Mouse (Mus musculus) forelimb bud, embryonic 11.5 days (tissue): ENCODE measurements around the gene Ung.

Source experiments
- DNase-seq: peaks from one replicate; pipeline ENCODE4 v3.0.0-alpha.2; 2012; ENCODE audit warnings: low read depth, low spot score

The Ung gene

GRCm38 (mm10) chr5:114163117-114163696 is 33.0 kb downstream of the Ung start:
- no peak for DNase-seq

DNA sequence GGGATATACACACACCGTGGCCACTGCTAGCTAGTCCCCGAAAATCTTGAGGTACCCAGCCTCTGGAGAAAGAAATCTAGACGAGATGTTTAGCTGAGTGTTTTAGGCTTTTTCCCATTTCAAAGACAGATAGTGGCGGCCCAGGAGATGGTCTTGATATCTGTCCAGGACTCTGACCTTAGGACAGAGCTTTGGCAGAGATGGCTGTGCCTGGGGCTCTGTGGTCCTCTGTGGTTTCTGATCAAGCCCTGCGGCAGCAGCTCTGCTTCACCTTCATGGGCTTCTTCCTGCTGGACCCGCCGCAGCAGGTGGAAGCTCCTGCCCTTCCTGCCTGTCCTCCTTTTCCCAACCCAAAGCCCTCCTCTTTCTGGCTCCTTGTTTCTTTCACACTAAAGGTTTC is 40.2 kb downstream of the Ung start:
- no peak for DNase-seq

DNA sequence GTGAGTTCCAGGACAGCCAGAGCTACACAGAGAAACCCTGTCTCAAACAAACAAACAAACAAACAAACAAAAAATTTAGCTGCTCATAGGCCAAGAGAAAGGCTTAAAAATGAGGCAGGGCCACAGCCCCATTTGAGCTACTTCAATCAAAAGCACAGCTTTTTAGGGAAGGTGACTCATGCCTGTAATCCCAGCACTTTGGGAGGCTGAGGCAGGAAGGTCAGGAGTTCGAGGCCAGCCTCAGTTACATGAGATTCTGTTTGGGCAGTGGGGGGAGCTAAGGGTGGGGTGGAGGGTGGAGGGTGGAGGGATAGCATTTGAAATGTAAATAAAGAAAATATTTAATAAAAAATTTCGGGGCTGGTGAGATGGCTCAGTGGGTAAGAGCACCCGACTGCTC is 42.8 kb downstream of the Ung start:
- no peak for DNase-seq

GRCm38 (mm10) chr5:114173458-114173857 is 43.3 kb downstream of the Ung start:
- no peak for DNase-seq

- DNase-seq = no peak
These were observed 43.8 kb downstream of the Ung start for GRCm38 (mm10) chr5:114173877-114174581.

DNA sequence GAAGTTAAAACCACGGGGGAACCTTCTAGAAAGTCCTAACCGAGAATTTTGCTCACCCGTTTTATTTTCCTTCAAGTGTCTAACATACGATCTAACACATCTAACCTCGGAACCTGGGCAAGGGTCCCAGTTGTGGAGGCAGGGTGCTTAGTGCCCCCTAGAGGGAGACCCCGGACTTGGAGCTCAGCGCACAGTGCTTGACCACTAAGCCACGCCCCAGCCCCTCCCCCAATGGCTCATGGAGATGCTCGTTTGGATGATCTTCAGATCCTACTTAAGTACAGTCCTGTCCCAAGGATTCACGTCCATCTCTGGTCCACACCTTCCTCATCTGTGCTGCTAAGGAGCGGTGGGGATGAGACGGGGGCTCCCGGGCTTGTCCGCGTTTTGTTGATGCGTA is 44.5 kb downstream of the Ung start:
- peak; percentile 35 for DNase-seq

DNA sequence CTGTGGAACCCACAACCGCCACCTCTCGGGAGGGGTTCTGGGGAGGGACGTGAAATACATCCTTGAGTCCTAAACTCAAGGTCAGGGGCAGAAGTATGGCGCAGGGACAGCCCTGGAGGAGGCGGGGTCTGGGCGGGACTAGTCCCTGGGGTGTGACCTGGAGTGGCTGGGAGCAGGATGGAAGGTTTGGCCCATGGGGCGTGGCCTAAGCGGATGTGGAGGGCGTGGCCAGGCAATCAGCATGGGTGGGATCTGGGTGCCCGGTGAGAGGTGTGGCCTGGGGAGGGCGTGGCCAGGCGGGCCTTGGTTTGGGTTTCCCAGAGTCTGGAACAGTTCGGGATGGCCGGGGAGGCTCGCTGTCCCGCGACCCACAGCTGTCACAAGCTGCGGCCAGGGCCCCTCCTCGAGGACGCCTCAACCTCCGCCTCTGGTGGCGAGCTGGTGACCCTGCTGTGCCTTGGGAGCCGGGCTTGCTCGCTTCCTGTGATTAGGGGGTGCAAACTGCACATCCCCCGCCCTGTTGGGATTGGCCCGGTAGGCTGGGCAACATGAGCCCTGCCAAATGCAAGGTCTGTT is 45.5 kb downstream of the Ung start:
- peak; percentile 94 for DNase-seq

- DNase-seq = no peak
These were observed 46.6 kb downstream of the Ung start for GRCm38 (mm10) chr5:114176548-114177400.

DNA sequence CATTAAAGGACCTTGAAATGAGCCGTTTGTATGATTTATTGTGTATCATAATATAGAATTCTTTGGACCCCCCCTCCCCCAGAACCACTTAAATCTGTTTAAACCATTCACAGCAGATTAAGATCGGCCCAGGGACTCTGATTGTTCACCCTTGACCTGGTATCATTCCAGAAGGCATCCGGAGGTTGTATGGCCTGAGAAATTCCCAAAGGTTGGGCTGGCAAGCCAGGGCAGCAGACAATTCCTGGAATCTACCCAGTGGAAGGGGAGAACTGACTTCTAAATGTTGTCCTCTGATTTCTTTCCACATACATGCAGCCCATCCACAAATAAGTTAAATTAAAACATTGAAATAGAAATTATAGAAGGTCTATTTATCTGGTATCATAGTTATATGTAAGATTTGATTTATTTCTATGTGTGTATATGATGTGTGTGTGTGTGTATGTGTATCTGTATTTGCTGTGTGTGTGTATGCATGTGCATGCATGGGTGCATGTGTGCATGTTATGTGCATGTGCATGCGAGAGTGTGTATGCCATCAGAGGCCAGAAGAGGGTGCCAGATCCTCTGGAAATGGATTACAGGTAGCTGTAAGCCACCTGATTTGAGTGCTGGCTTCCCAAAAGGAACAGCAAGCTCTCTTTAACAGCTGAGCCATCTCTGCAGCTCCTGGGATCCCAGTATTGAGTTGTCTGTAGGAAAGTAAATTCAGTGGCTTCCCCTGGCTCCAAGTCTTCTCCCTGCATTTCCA is 48.0 kb downstream of the Ung start:
- no peak for DNase-seq

DNA sequence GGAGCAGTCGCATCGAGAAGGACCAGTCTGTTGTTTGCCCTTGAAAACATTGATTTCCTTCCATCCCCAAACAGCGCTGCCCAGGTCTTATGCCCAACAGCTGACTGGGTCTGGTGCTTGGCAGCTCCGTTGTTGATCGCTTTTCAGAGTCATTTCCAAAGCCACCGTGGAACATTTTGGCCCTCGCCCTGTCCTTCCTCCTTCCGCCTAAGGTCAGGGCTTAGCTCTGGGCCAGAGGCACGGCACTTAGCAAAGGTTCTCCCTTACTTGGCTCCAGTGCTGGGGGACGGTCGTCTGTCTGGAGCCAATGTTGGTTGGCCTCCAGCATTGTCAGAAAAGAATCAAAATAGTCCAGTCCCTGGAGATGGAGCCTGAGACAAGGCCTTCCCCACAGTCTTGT is 49.4 kb downstream of the Ung start:
- no peak for DNase-seq

DNA sequence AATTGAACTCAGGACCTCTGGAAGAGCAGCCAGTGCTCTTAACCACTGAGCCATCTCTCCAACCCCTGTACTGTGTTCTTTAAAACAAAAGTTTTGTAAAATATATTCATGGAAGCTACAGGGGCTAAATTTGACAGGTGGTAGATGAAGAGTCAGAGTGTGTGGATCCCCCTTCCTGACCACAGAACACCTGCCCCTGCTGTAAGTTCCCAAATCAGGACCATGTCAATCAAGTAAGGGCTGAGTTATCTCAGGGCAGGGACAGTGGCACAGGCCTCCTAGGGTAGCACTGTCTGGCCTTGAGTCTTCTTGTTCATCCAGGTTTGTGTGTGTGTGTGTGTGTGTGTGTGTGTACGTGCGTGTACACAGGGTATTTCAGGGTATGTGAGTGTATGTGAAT is 53.3 kb downstream of the Ung start:
- DNase-seq = no peak

DNA sequence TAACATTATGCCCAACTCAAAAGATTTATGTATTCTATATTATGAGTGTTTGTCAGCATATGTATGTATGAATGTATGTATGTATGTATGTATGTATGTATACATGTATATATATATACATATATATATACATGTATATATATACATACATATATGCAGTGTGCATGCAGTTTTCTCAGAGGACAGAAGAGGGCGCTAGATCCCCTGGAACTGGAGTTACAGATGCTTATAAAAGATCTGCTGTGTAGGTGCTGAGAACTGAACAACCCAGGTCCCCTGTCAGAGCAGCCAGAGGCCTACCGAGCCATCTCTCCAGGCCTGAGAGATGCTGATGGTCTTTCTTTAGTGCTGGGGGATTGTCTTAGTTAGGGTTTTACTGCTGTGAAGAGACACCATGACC is 56.9 kb downstream of the Ung start:
- no peak for DNase-seq
